Mouse (Mus musculus) megakaryocyte-erythroid progenitor cell, adult 5-6 weeks (primary cell): ENCODE results near the gene Sh2d2a. TPM values are rescaled to one million over a fixed set of nuclear protein-coding genes. Genes with fewer than 3 reads are reported as not detected.
"Not testable (repeated sequence)": the region's sequence is repeated elsewhere in the genome, so short reads cannot be mapped to it uniquely, and the experiment has no call there.

Experiments
- ATAC-seq: replicated peaks from 2 replicates; pipeline ENCODE4 v1.8.0; 2016; ENCODE audit warnings: mild to moderate bottlenecking, inconsistent platforms; ENCODE audit not compliant: severe bottlenecking, poor library complexity, low FRiP score, low TSS enrichment
- total RNA-seq, 2 experiments: library from RNA; stranded (forward) in 1 of 2; stranded (reverse) in 1 of 2; fragments of 200-1000, 215-1000 nt in 1 of 2; fragments of >200 nt in 1 of 2; fragmentation: Nextera tagmentation in 1 of 2; gene quantifications; 2 replicates each; pipeline ENCODE4 v1.2.3; 2014 to 2017

Gene Sh2d2a
- total RNA-seq, 2 experiments from 2014 or later = 0.74 to 5.2 TPM

- ATAC-seq = no peak
These were observed 2.6 kb downstream of the Sh2d2a start for GRCm38 (mm10) chr3:87849117-87849516.

- no peak for ATAC-seq
These were observed 8.4 kb downstream of the Sh2d2a start for GRCm38 (mm10) chr3:87854795-87855568.

DNA sequence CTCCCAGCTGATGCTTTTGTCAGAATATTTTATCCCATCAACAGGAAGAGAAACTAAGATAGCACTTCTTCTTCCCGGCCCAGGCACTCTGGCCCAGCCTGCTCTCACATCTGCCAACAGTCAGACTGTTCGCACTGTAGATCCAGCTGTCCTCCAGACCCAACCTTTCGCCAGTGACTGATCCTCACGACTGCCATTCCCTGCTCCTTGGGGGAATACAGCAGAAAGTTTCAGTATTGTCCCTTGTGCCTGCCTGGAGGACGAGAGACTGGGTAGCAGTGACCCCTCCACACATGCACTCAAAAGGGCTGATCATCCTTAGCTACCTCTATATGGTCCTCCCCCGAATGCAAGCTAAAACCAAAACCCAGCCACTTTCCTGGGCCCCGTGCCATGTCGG, 9.4 kb downstream of the Sh2d2a start:
- no peak for ATAC-seq

- no peak for ATAC-seq
These were observed 11.1 kb downstream of the Sh2d2a start for GRCm38 (mm10) chr3:87857666-87858065.

GRCm38 (mm10) chr3:87859813-87860212, 13.3 kb downstream of the Sh2d2a start:
- peak; percentile 73 for ATAC-seq

DNA sequence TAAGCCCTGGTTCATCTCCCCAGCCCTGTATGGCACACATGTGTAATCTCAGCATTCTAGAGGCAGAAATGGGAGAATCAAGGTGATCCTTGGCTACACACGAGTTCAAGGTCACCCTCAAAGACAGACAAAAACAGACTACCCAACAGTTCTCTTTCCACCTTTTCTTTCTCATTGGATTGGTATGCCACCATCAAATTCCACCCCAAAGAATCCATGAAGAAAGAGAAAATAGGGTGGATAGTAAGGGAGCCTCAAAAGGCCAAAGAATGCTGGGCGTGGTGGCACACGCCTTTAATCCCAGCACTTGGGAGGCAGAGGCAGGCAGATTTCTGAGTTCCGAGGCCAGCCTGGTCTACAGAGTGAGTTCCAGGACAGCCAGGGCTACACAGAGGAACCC, 17.6 kb downstream of the Sh2d2a start:
- not testable (repeated sequence) for ATAC-seq

DNA sequence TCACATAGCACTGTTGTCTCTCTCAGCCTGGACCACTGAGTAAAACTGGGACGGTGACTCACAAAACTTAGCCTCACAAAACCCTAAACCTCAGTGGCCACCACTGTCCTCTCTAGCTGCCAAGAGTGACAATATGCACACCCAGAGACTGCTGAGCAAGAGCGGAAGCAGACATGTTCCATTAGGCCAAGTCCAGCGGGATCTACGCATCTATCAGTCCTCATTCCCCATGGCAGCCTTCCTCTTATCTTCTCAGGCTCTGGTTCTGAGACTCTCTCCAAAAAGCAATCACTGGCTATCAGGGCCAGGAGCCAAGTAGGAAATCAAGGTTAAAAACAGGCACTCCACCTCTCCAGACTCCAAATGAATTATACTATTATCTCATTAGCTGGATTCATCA, 31.2 kb downstream of the Sh2d2a start:
- ATAC-seq = no peak

DNA sequence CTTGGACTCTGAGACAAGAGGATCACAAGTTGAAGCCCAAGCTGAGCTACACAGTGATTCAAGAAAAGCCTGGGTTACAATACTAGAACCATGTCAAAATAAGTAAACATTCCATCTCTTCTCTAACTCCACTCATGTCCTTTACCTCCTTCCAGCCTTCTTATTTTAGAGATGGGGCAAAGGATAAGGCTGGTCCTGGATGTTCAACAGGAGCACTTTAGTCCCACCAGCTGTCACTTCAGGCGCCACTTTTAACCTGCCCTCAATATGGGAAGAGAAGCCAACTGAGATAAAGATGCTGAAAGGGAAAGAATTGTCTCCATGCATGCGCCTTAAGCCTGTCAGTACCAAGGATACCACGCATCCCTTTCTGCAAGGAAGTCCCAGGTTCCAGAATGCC, 37.7 kb downstream of the Sh2d2a start:
- no peak for ATAC-seq

DNA sequence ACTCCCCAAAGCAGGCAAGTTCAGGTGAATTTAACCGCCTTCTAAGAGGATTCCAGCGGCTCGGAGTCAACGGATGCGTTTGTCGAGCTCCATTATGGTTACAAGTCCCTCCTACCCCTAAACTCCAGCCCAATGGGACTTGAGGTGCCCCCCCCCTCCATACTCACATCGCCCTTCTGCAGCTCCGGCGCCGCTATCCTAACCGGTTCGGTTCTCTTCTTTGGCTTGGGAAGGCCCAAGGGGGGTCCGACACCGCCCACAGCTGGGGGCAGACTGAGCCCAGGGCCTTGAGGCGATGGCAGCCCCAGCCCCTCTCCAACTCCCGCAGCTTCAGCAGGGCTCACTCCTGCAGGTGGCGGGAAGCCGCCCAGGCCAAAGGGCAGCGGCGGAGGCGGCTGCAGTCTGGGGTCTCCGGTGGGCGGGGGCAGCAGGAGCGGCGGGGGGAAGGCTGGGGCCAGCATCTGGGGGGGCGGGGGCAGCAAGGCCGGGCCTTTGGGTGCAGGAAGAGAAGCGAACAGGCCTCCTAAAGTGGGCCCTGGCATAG, 38.2 kb downstream of the Sh2d2a start:
- peak; percentile 49 for ATAC-seq

- ATAC-seq = peak; percentile 94
These were observed 38.9 kb downstream of the Sh2d2a start, which contains the start of gene Prcc for GRCm38 (mm10) chr3:87885281-87886003. Prcc (minus strand) TSS chr3:87885608.

DNA sequence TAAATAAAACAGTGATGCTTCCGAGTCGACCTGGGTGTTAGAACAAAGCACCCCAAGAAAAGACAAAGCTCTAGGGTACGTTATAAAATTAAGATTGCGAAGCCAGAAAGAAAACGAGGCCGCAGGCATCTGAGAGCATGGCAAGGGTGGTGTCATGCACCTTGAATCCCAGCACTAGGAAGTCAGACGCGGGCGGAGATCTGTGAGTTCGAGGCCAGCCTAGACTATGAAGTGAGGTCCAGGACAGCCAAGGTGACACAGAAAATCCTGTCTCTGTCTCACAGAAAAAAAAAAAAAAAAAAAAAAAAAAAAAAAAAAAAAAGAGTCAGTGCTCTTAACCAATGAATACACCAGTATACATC, 39.4 kb downstream of the Sh2d2a start:
- peak; percentile 8; the same call in 1 of the 2 replicates for ATAC-seq

GRCm38 (mm10) chr3:87886416-87886815, 39.9 kb downstream of the Sh2d2a start:
- ATAC-seq = no peak

GRCm38 (mm10) chr3:87887400-87887799, 40.8 kb downstream of the Sh2d2a start:
- ATAC-seq = not testable (repeated sequence)

- no peak for ATAC-seq
These were observed 44.9 kb downstream of the Sh2d2a start for GRCm38 (mm10) chr3:87891481-87891880.

DNA sequence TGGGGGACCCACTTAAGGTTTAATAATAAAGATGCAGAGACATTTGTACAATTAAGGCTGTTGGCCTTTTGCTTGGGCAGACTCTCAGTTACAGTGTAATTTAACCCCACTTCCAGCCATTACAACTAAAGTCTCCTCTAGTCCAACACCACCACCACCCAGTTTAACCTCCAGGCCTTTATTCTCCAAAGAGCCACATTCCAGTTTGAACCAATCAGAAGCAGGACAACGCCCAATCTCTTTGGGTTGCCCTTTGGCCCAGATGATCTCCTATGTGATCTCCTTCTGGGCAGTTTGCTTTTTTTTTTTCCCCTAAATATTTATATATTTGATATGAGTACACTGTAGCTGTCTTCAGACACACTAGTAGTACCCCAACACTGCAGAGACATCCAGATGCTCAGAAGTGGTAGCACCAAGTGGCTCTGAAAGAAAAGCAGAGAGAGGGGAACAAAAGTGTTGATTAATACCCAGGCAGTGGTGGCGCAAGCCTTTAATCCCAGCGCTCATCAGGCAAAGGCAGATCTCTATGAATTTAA, 46.9 kb downstream of the Sh2d2a start:
- ATAC-seq = no peak

GRCm38 (mm10) chr3:87899266-87899665, 52.7 kb downstream of the Sh2d2a start:
- no peak for ATAC-seq

DNA sequence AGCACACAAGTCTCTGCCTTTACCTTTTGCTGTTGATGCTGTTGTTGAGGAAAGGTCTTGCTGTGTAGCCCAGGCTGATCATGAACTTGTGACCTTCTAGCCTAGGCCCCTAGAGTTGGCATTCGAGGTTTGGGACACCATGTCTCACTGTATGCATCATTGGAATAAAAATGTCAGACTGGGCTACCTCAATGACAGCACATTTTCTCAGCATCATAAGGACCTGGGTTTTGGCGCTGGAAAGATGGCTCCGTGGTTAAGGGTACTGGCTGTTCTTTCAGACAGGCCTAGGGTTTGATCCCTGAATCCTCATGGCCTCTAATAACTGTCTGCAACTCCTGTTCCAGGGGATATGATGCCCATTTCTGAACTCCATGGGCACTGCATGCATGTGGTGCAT, 53.2 kb downstream of the Sh2d2a start:
- ATAC-seq = no peak

- peak; percentile 93 for ATAC-seq
These were observed 54.6 kb downstream of the Sh2d2a start for GRCm38 (mm10) chr3:87901036-87901624.

DNA sequence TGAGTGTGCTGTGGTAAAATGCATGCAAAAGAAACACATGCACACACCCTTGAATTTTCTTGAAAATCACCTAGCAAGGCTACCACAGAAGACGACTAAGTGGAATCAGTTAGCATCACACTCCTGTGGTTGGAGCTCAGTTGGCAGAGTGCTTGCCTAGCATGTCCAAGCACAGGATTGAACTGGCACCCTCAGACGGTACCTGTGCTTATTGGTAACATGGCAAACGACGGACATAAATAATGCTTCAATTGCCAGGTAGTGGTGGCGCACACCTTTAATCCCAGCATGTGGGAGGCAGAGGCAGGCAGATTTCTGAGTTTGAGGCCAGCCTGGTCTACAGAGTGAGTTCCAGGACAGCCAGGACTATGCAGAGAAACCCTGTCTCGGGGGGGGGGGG, 55.4 kb downstream of the Sh2d2a start:
- peak; percentile 14; the same call in 1 of the 2 replicates for ATAC-seq

DNA sequence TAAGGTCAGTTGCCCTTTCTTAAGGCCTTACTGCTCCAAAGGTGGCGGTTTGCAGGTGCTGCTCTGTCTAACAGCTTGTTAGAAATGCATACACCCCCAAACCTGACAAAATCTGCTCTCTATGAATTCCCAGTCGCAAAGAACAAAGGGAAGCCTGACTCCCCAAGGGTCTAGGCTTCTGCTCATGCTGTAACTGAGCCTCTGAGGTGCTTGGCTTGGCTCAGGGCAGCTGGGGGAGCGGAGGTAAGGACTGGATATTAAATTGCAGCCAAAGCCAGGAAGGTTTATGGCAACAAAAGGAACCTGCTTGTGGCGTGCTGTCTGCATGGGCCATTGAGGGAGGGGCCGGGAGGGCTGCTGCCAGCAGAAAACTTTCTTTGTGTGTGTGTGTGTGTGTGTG, 57.3 kb downstream of the Sh2d2a start:
- ATAC-seq = no peak
